Mouse (Mus musculus) thymus, adult 2 months (tissue): ENCODE results near the gene Arhgap33.

Source experiments
- CTCF ChIP-seq: fragments of 200-500 bp; IDR thresholded peaks from 2 replicates; pipeline ENCODE4 v1.5.1; 2012; ENCODE audit warnings: mild to moderate bottlenecking, control low read depth, low read length, moderate library complexity, borderline replicate concordance; ENCODE audit not compliant: control insufficient read depth, poor library complexity, insufficient read depth; ENCODE audit errors: extremely low read depth
- POLR2A ChIP-seq: fragments of 200-500 bp; IDR thresholded peaks from 2 replicates; pipeline ENCODE4 v1.6.1; 2012; ENCODE audit warnings: mild to moderate bottlenecking, low read length, control low read depth, moderate library complexity; ENCODE audit not compliant: control insufficient read depth, poor library complexity, insufficient read depth; ENCODE audit errors: extremely low read depth

DNA sequence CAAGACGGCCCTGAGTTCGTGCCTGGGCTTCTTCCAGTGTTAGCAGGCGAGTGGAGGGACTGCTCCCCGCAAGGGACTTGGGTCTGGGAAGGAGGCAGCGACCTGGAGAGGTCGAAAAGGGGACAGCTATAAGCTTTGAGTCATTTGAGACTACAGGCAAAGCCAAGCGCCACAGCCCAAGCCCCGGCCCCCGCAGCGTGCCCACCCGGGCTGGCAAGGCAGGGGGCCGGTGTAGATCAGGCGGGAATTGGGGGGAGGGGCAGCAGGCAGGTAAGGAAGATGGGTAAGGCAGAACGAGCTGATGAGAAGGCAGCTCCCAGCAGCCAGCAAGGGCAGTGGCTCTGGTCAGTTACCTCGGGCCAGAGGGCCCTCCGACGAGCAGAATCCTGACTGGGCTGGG, 8.5 kb downstream of the Arhgap33 start:
- TF ChIP-seq CTCF (no peak), POLR2A (no peak)
